Mouse (Mus musculus): Measurements from ENCODE around the gene Myl9. TPM values are rescaled to one million over a fixed set of nuclear protein-coding genes. Genes with fewer than 3 reads are reported as not detected.

Gene Myl9
- polyA plus RNA-seq, 2 experiments = 127 to 269 TPM

DNA sequence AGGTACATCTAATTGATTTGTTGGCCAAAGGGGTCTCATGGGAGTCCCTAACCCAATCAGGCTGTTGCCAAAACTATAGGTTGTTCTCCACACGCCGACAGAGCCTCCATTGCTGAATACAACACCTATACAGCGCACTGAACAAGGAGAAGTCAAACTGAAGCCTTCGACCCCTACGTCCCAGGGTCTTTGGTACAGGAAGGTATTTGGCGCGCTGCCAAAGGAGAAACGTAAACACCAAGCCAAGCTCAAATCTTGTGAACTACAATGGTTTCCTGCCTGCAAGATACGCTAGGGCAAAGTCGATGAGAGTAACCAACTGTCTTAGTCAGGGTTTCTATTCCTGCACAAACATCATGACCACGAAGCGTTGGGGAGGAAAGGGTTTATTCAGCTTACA lies 5.9 kb upstream of the Myl9 start:
- Histone ChIP-seq H3K36me3 (ENCODE audit: control insufficient read depth, insufficient read depth, low read length) (0 out of 2 replicates have a peak, but pooled peaks cover 3% of the 10 kb centered on the region), H3K9ac (ENCODE audit: low read depth, low read length, severe bottlenecking) (no peak overlapping the region), H3K4me3 (replicated peaks; ENCODE audit: low read length) (no peak overlapping the region), H3K27ac (replicated peaks; ENCODE audit: low read depth, low read length) (no peak overlapping the region), H3K4me1 (ENCODE audit: control insufficient read depth, insufficient read depth, low read length) (peaks cover 3% of the 10 kb centered on the region), H3K27me3 (ENCODE audit: control insufficient read depth, insufficient read depth, low read length) (no peaks in the 10 kb centered on the region), H3K9me3 (ENCODE audit: control insufficient read depth, low read length) (no peaks in the 10 kb centered on the region), H3K4me2 (replicated peaks; ENCODE audit: low read depth, low read length, severe bottlenecking) (no peak overlapping the region)
- ATAC-seq (ENCODE audit: low FRiP score, low read depth) (no peak), DNase-seq (ENCODE audit: low spot score) (no peak)
- 79% methylated on average over 12 of the region's 12 CpGs for WGBS
- TF ChIP-seq POLR2A (IDR thresholded peaks at IDR 0.05; ENCODE audit: borderline replicate concordance, extremely low read depth, insufficient read depth, insufficient read length) = no peak

DNA sequence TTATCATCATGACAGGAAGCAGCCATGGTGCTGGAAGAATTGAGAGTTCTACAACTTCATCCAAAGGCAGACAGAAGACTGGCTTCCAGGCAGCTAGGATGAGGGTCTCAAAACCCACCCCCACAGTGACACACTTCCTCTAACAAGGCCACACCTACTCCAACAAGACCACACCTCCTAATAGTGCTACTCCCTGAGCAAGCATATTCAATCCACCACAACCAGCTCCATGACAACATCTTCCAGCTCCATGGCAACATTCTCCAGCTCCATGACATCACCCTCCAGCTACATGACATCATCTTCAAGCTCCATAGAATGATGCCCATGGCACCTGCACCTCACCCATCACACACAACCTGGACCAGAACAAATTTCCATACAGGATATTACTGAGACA lies 1.8 kb upstream of the Myl9 start:
- peaks cover 20% of the 10 kb centered on the region for H3K4me1 ChIP-seq (ENCODE audit: control insufficient read depth, insufficient read depth, low read length)
- no peak overlapping the region for H3K9ac ChIP-seq (ENCODE audit: low read depth, low read length, severe bottlenecking)
- no peaks in the 10 kb centered on the region for H3K27me3 ChIP-seq (ENCODE audit: control insufficient read depth, insufficient read depth, low read length)
- no peak for ATAC-seq (ENCODE audit: low FRiP score, low read depth)
- H3K4me2 ChIP-seq (replicated peaks; ENCODE audit: low read depth, low read length, severe bottlenecking) = no peak overlapping the region
- no peaks in the 10 kb centered on the region for H3K9me3 ChIP-seq (ENCODE audit: control insufficient read depth, low read length)
- no peak for TF ChIP-seq POLR2A (IDR thresholded peaks at IDR 0.05; ENCODE audit: borderline replicate concordance, extremely low read depth, insufficient read depth, insufficient read length)
- no peak for DNase-seq (ENCODE audit: low spot score)
- no peaks in the 10 kb centered on the region for H3K36me3 ChIP-seq (ENCODE audit: control insufficient read depth, insufficient read depth, low read length)
- H3K4me3 ChIP-seq (replicated peaks; ENCODE audit: low read length) = no peak overlapping the region
- H3K27ac ChIP-seq (replicated peaks; ENCODE audit: low read depth, low read length) = no peak overlapping the region

- peaks cover 20% of the 10 kb centered on the region for H3K4me1 ChIP-seq (ENCODE audit: control insufficient read depth, insufficient read depth, low read length)
- no peak for TF ChIP-seq POLR2A (IDR thresholded peaks at IDR 0.05; ENCODE audit: borderline replicate concordance, extremely low read depth, insufficient read depth, insufficient read length)
- H3K9me3 ChIP-seq (ENCODE audit: control insufficient read depth, low read length) = no peaks in the 10 kb centered on the region
- ATAC-seq (ENCODE audit: low FRiP score, low read depth) = no peak
- H3K27me3 ChIP-seq (ENCODE audit: control insufficient read depth, insufficient read depth, low read length) = no peaks in the 10 kb centered on the region
- peak overlapping the region; percentile 79 for H3K27ac ChIP-seq (replicated peaks; ENCODE audit: low read depth, low read length)
- no peaks in the 10 kb centered on the region for H3K36me3 ChIP-seq (ENCODE audit: control insufficient read depth, insufficient read depth, low read length)
- DNase-seq (ENCODE audit: low spot score) = no peak
- peak overlapping the region; percentile 63 for H3K9ac ChIP-seq (ENCODE audit: low read depth, low read length, severe bottlenecking)
- peak overlapping the region; percentile 69 for H3K4me2 ChIP-seq (replicated peaks; ENCODE audit: low read depth, low read length, severe bottlenecking)
- H3K4me3 ChIP-seq (replicated peaks; ENCODE audit: low read length) = peak overlapping the region; percentile 43
- 72% methylated on average over 13 of the region's 13 CpGs for WGBS
These were observed 1.0 kb upstream of the Myl9 start for GRCm38 (mm10) chr2:156774035-156774737.

DNA sequence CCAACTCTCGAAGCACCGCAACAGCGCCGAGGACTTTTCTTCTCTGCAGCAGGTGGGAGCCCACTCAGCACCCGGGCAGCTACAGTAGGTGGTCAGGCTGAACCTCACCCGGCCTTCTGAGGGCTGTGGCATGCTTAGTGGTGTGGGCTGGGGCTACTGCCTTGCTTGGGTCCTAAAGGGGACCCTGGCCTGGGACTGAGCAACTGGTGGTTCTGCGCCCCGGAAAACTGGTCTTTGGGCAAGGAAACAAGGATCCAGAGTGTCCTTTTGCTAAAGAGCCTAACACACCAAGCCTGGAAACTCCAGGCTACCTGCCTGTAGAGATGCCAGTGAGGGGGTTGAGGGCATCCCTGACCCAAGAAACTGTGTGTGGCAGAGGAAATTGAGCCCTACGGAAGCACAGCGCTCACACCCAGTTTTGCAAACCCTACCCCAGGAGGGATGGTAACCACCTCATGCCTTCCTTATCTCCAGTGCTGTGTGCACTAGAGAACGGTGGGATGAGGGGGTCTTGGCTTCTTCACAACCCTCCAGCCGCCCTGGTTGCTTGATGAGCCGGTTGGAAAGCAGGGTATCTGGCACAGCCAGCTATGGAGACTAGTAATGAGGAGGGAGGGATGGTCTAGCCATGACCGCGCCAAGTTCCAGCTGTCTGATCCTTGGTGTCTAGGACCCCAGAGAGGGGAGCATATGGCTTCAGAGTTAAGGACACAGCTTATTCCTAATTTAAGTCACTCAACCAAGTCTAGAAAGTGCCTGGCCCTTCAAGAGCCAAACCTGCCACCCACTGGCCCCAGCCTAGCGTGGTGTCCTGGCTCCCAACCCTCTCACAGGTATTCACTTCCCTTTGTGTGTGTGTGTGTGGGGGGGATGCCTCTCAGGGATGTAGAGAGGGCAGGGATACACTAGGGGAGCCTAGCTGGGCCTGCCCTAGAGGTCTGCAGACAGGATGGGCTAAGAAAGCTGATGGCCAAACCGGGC lies 525 bp downstream of the Myl9 start:
- Histone ChIP-seq H3K9ac (ENCODE audit: low read depth, low read length, severe bottlenecking) (peak overlapping the region; percentile 63), H3K4me3 (replicated peaks; ENCODE audit: low read length) (peak overlapping the region; percentile 43), H3K4me2 (replicated peaks; ENCODE audit: low read depth, low read length, severe bottlenecking) (peak overlapping the region; percentile 69), H3K36me3 (ENCODE audit: control insufficient read depth, insufficient read depth, low read length) (no peaks in the 10 kb centered on the region), H3K27me3 (ENCODE audit: control insufficient read depth, insufficient read depth, low read length) (no peaks in the 10 kb centered on the region), H3K9me3 (ENCODE audit: control insufficient read depth, low read length) (no peaks in the 10 kb centered on the region), H3K27ac (replicated peaks; ENCODE audit: low read depth, low read length) (peak overlapping the region; percentile 38), H3K4me1 (ENCODE audit: control insufficient read depth, insufficient read depth, low read length) (peaks cover 20% of the 10 kb centered on the region)
- 0 out of 2 replicates have a peak, but pooled peaks have one; percentile 35 for TF ChIP-seq POLR2A (IDR thresholded peaks at IDR 0.05; ENCODE audit: borderline replicate concordance, extremely low read depth, insufficient read depth, insufficient read length)
- WGBS = 35% methylated on average over 17 of the region's 17 CpGs
- no peak for DNase-seq (ENCODE audit: low spot score)
- no peak for ATAC-seq (ENCODE audit: low FRiP score, low read depth)

- H3K9me3 ChIP-seq (ENCODE audit: control insufficient read depth, low read length) = no peaks in the 10 kb centered on the region
- no peak overlapping the region; the same call in 1 of the 2 replicates for H3K27ac ChIP-seq (replicated peaks; ENCODE audit: low read depth, low read length)
- ATAC-seq (ENCODE audit: low FRiP score, low read depth) (no peak), DNase-seq (ENCODE audit: low spot score) (no peak)
- H3K9ac ChIP-seq (ENCODE audit: low read depth, low read length, severe bottlenecking) = no peak overlapping the region
- no peak for TF ChIP-seq POLR2A (IDR thresholded peaks at IDR 0.05; ENCODE audit: borderline replicate concordance, extremely low read depth, insufficient read depth, insufficient read length)
- no peak overlapping the region for H3K4me3 ChIP-seq (replicated peaks; ENCODE audit: low read length)
- no peaks in the 10 kb centered on the region for H3K27me3 ChIP-seq (ENCODE audit: control insufficient read depth, insufficient read depth, low read length)
- 85% methylated on average over 2 of the region's 2 CpGs for WGBS
- H3K4me1 ChIP-seq (ENCODE audit: control insufficient read depth, insufficient read depth, low read length) = peaks cover 20% of the 10 kb centered on the region
- H3K4me2 ChIP-seq (replicated peaks; ENCODE audit: low read depth, low read length, severe bottlenecking) = no peak overlapping the region
- no peaks in the 10 kb centered on the region for H3K36me3 ChIP-seq (ENCODE audit: control insufficient read depth, insufficient read depth, low read length)
These were observed 1.7 kb downstream of the Myl9 start for GRCm38 (mm10) chr2:156776907-156777306.
